Mouse (Mus musculus) kidney, postnatal 4 days (tissue): ENCODE data around the gene Gpr25.

Experiments
- DNase-seq, 2 experiments: peaks; one replicate each; pipeline ENCODE4 v3.0.0; 2021; ENCODE audit warnings: mixed read lengths in 2 of 2

The Gpr25 gene

GRCm38 (mm10) chr1:136260635-136261238 lies at the start of gene Gpr25:
TSS of gene Gpr25 (minus strand) at chr1:136260873.
- DNase-seq: no peak

GRCm38 (mm10) chr1:136309193-136309592 lies 48.5 kb upstream of the Gpr25 start:
- no peak for DNase-seq

GRCm38 (mm10) chr1:136306424-136306823 lies 45.8 kb upstream of the Gpr25 start:
- DNase-seq: peak; percentile 35 to 53

GRCm38 (mm10) chr1:136293961-136294360 lies 33.3 kb upstream of the Gpr25 start:
- no peak for DNase-seq

- DNase-seq: no peak
Observed at GRCm38 (mm10) chr1:136289803-136290202, 29.1 kb upstream of the Gpr25 start.

GRCm38 (mm10) chr1:136277366-136277765 lies 16.7 kb upstream of the Gpr25 start:
- no peak for DNase-seq

- DNase-seq: no peak
Observed at GRCm38 (mm10) chr1:136268224-136268623, 7.6 kb upstream of the Gpr25 start.

GRCm38 (mm10) chr1:136266127-136266526 lies 5.5 kb upstream of the Gpr25 start:
- DNase-seq: no peak

GRCm38 (mm10) chr1:136263355-136263754 lies 2.7 kb upstream of the Gpr25 start:
- DNase-seq: no peak

GRCm38 (mm10) chr1:136259893-136260634 lies 609 bp downstream of the Gpr25 start:
- peak; percentile 63 to 77 for DNase-seq

- no peak for DNase-seq
Observed at GRCm38 (mm10) chr1:136259543-136259892, 1.2 kb downstream of the Gpr25 start.

- no peak for DNase-seq
Observed at GRCm38 (mm10) chr1:136258495-136258894, 2.2 kb downstream of the Gpr25 start.

GRCm38 (mm10) chr1:136255657-136256056 lies 5.0 kb downstream of the Gpr25 start:
- no peak for DNase-seq

GRCm38 (mm10) chr1:136255174-136255573 lies 5.5 kb downstream of the Gpr25 start:
- no peak for DNase-seq

GRCm38 (mm10) chr1:136254503-136255065 lies 6.1 kb downstream of the Gpr25 start:
- no peak for DNase-seq

- no peak for DNase-seq
Observed at GRCm38 (mm10) chr1:136253472-136253871, 7.2 kb downstream of the Gpr25 start.

GRCm38 (mm10) chr1:136249662-136250061 lies 11.0 kb downstream of the Gpr25 start:
- peak in 1 of 2 experiments; percentile 14 for DNase-seq

- DNase-seq: no peak
Observed at GRCm38 (mm10) chr1:136247393-136247792, 13.3 kb downstream of the Gpr25 start.

- DNase-seq: no peak
Observed at GRCm38 (mm10) chr1:136244469-136244868, 16.2 kb downstream of the Gpr25 start.

- no peak for DNase-seq
Observed at GRCm38 (mm10) chr1:136241801-136242200, 18.9 kb downstream of the Gpr25 start.

- DNase-seq: no peak
Observed at GRCm38 (mm10) chr1:136238495-136238894, 22.2 kb downstream of the Gpr25 start.

- no peak for DNase-seq
Observed at GRCm38 (mm10) chr1:136234595-136235092, 26.0 kb downstream of the Gpr25 start.

GRCm38 (mm10) chr1:136233892-136234594 lies 26.6 kb downstream of the Gpr25 start, which contains the start of gene Inava:
TSS of gene Inava (minus strand) at chr1:136234264.
- DNase-seq: peak; percentile 79 to 86
